Mouse (Mus musculus) intestine, embryonic 15.5 days (tissue): ENCODE data around the gene Esyt2. TPM values are rescaled to one million over a fixed set of nuclear protein-coding genes. Genes with fewer than 3 reads are reported as not detected.
A peak's percentile ranks its signal among the peaks of the same experiment; 100 is the strongest.

Experiments used
- ATAC-seq: fragments of 200-750 bp; cut with Nextera tagmentation; 2 replicates; pipeline ENCODE4 v1.8.0; 2017; ENCODE audit warnings: moderate TSS enrichment, moderate library complexity
- H3K27ac ChIP-seq: fragments of 300-500 bp; sonication (generic); 2 replicates; pipeline ENCODE4 v1.5.1; 2015; ENCODE audit warnings: mild to moderate bottlenecking, inconsistent platforms
- H3K27me3 ChIP-seq: fragments of 300-500 bp; sonication (generic); replicated peaks from 2 replicates; pipeline ENCODE4 v1.6.1; 2015; ENCODE audit warnings: inconsistent platforms
- H3K36me3 ChIP-seq: fragments of 300-500 bp; sonication (generic); 2 replicates; pipeline ENCODE4 v1.6.1; 2015; ENCODE audit warnings: inconsistent platforms
- H3K4me1 ChIP-seq: fragments of 300-500 bp; sonication (generic); replicated peaks from 2 replicates; pipeline ENCODE4 v1.6.1; 2015; ENCODE audit warnings: inconsistent platforms
- H3K4me2 ChIP-seq: fragments of 300-500 bp; sonication (generic); replicated peaks from 2 replicates; pipeline ENCODE4 v1.6.1; 2015; ENCODE audit warnings: mild to moderate bottlenecking, inconsistent platforms
- H3K4me3 ChIP-seq: fragments of 300-500 bp; sonication (generic); replicated peaks from 2 replicates; pipeline ENCODE4 v1.5.1; 2015; ENCODE audit warnings: inconsistent platforms
- H3K9ac ChIP-seq: fragments of 300-500 bp; sonication (generic); 2 replicates; pipeline ENCODE4 v1.6.1; 2015; ENCODE audit warnings: inconsistent platforms
- H3K9me3 ChIP-seq: fragments of 300-500 bp; sonication (generic); 2 replicates; pipeline ENCODE4 v1.6.1; 2016; ENCODE audit warnings: inconsistent platforms
- WGBS: fragments of 180-500 bp; shearing (Covaris S2); methylation state at CpG from one replicate; pipeline ENCODE4 v1.1.7; 2015; 5-methylcytosine and 5-hydroxymethylcytosine counted together
- polyA plus RNA-seq: library from polyadenylated mRNA; unstranded; fragments of >200 nt; fragmentation: Nextera tagmentation; extraction: Ambion mirVana; gene quantifications from 2 replicates; pipeline ENCODE4 v1.2.1, GENCODE M21; 2015

Gene Esyt2
- polyA plus RNA-seq, 1 experiment from 2014 or later, result 23.6 TPM

DNA sequence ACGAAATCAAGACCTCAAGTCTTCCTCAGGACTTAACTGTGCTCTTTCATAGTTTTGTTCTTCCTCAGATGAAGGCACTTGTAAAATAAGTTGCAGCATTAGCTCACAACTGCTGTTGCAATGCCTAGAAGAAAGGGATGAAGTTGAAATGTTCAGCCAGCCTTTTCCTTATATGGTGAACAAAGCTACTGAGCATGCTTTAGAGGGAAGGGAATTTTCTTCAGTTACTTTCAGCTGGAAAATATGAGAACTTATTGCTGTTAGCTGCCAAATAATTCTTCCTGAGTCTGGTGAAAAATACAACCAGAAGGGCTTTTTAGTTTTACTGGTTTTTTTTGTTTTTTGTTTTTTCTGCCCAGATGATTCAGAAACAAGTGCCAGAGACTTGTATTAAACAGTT, 45.2 kb downstream of the Esyt2 start:
- 56% methylated on average over 1 of the region's 1 CpGs for WGBS
- H3K4me2 ChIP-seq, result no peak overlapping the region
- peak; percentile 59; the same call in 1 of the 2 replicates for ATAC-seq
- H3K36me3 ChIP-seq, result 0 out of 2 replicates have a peak, but pooled peaks cover 5% of the 10 kb centered on the region
- H3K9ac ChIP-seq, result no peak overlapping the region
- no peaks in the 10 kb centered on the region for H3K27me3 ChIP-seq
- H3K4me3 ChIP-seq, result no peak overlapping the region
- H3K27ac ChIP-seq, result peak overlapping the region; percentile 68; the same call in 1 of the 2 replicates
- H3K4me1 ChIP-seq, result no peaks in the 10 kb centered on the region
- no peaks in the 10 kb centered on the region for H3K9me3 ChIP-seq

DNA sequence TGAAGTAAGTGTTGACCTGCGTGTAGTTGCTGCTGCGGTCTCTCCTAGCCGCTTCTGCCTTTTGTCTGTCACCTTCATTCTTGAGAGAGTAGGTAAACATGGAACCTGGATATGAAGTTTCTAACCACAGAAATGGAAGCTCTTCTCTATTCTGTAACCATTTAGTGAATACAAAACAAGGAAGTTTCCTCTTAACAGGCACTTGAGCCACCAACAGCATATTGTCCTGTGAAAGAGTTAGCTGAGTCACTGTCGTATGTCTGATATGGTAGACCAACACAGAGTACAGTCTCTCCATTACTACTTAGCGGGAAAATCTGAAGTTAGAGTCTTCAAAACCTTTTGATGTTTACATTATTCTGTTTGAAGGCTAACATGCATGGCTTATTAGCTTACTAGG, 53.3 kb downstream of the Esyt2 start:
- Histone ChIP-seq H3K36me3 (no peaks in the 10 kb centered on the region), H3K27me3 (no peaks in the 10 kb centered on the region), H3K9ac (no peak overlapping the region), H3K9me3 (no peaks in the 10 kb centered on the region), H3K4me3 (no peak overlapping the region), H3K4me1 (no peaks in the 10 kb centered on the region), H3K27ac (no peak overlapping the region), H3K4me2 (no peak overlapping the region)
- WGBS, result 83% methylated on average over 5 of the region's 5 CpGs
- no peak for ATAC-seq

DNA sequence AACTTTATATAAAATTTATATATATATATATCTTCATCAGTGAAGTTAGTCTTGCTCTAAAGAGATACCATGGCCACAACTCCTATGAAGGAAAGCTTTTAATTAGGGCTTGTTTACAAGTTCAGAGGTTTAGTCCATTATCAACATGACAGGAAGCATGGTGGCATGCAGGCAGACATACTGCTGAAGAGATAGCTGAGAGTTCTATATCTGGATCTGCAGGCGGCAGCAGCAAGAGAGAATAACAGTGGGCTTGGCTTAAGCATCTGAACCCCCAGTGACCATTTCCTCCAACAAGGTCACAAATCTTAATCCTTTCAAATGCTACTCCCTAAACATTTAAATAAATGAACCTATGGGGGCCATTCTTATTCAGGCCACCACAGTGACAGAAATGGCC, 59.2 kb downstream of the Esyt2 start:
- 91% methylated on average over 1 of the region's 1 CpGs for WGBS
- Histone ChIP-seq H3K9me3 (no peaks in the 10 kb centered on the region), H3K4me2 (no peak overlapping the region), H3K4me3 (no peak overlapping the region), H3K27me3 (no peaks in the 10 kb centered on the region), H3K27ac (no peak overlapping the region), H3K9ac (no peak overlapping the region), H3K4me1 (no peaks in the 10 kb centered on the region), H3K36me3 (peaks cover 8% of the 10 kb centered on the region; the same call in 1 of the 2 replicates)
- no peak for ATAC-seq

DNA sequence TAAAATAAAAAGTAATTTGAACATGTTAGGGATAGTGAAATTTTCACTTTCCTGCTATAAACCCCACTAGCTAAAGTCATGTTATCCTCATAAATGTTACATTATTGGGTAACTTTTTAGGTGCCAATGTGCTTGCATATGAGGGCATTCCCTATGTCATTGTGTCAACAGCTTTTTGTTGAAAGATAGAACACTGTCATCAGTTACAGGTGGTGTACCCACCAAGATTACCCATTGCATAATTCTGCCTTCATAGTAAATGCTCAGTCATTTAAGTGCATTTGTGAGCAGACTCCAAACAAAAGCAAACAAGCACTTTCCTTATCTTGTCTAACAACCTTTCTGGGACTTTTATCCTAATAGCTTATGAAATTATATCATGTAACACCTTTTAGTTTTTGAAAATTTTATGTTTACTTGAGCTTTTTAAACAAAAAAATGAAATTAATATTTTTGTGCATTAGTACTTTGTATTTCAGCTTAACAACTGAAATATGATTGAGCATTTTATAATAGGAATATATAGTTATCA, 67.8 kb downstream of the Esyt2 start:
- Histone ChIP-seq H3K4me3 (no peak overlapping the region), H3K36me3 (0 out of 2 replicates have a peak, but pooled peaks cover 4% of the 10 kb centered on the region), H3K4me2 (no peak overlapping the region)

DNA sequence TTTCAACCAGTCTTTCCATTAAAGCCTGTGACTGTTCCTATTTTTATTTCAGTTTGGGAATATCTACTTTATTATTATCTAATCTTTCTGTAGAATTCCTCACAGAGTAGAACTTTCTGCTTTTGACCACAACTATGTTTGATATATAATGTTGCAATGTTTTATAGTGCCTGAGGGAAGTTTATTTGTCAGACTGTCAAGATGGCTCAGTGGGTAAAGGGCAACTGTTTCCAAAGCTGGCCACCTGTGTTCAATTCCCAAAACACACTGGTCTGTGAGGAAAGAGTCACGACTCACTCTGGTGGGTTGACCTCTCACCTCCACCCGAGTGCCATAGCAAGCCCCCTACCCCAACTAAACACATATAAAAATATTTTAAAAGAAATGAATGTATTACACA, 68.4 kb downstream of the Esyt2 start:
- Histone ChIP-seq H3K27ac (no peak overlapping the region), H3K4me3 (no peak overlapping the region), H3K4me1 (no peaks in the 10 kb centered on the region), H3K9me3 (no peaks in the 10 kb centered on the region), H3K9ac (no peak overlapping the region), H3K4me2 (no peak overlapping the region), H3K27me3 (no peaks in the 10 kb centered on the region), H3K36me3 (0 out of 2 replicates have a peak, but pooled peaks cover 4% of the 10 kb centered on the region)
- 77% methylated on average over 2 of the region's 2 CpGs for WGBS
- ATAC-seq, result no peak

More for the DNA sequence above, 67.8 kb downstream of the Esyt2 start:
- Histone ChIP-seq H3K27ac (no peak overlapping the region), H3K9ac (no peak overlapping the region), H3K4me1 (no peaks in the 10 kb centered on the region), H3K9me3 (no peaks in the 10 kb centered on the region), H3K27me3 (no peaks in the 10 kb centered on the region)
- no peak for ATAC-seq

DNA sequence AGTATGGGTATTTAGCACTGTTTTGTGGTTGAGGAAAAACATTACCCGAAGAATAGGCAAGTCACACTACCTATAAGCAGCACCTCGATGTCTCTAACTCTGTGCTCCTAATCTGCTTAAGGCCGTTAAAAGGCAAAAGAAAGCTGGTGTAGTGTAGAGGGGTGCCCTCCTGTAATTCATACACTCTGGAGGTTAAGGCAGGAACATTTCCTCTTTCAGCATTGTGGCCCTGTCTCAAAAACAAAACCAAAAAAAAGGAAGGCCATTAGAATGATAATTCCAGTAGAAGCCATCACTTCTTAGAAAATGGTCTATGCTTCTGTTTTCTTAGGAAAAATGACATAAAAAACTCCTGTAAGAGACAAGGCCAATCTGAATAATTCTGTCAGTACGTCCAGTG, 70.0 kb downstream of the Esyt2 start:
- H3K4me1 ChIP-seq, result no peaks in the 10 kb centered on the region
- no peak for ATAC-seq

DNA sequence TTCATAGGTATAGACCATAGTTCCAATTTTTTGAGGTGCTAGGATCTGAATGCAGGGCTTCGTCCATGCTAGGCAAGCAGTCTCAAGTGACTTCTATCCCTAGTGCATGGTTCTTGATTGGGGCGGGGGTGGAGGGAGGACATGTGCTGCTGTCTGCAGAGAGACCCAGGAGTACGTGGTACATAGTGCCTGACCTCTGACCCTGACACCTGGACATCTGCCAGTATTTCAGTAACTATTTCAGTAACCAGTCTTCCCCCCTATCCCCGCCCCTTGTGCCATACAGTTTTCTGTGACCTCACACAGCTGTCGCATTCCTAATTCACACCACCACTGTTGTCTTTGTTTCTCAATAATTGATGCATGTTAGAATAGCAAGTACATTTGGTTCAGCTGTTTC, 71.4 kb downstream of the Esyt2 start:
- H3K27ac ChIP-seq, result no peak overlapping the region
- no peak for ATAC-seq
- no peak overlapping the region for H3K9ac ChIP-seq
- H3K9me3 ChIP-seq, result no peaks in the 10 kb centered on the region
- H3K4me2 ChIP-seq, result no peak overlapping the region
- no peaks in the 10 kb centered on the region for H3K27me3 ChIP-seq
- 76% methylated on average over 5 of the region's 5 CpGs for WGBS
- H3K36me3 ChIP-seq, result 0 out of 2 replicates have a peak, but pooled peaks cover 4% of the 10 kb centered on the region
- H3K4me3 ChIP-seq, result no peak overlapping the region
- H3K4me1 ChIP-seq, result no peaks in the 10 kb centered on the region

More for the DNA sequence above, 70.0 kb downstream of the Esyt2 start:
- 0 out of 2 replicates have a peak, but pooled peaks cover 4% of the 10 kb centered on the region for H3K36me3 ChIP-seq
- no peaks in the 10 kb centered on the region for H3K27me3 ChIP-seq
- no peaks in the 10 kb centered on the region for H3K9me3 ChIP-seq
- no peak overlapping the region for H3K9ac ChIP-seq
- H3K4me3 ChIP-seq, result no peak overlapping the region
- H3K27ac ChIP-seq, result no peak overlapping the region
- no peak overlapping the region for H3K4me2 ChIP-seq
- WGBS, result 89% methylated on average over 4 of the region's 4 CpGs

DNA sequence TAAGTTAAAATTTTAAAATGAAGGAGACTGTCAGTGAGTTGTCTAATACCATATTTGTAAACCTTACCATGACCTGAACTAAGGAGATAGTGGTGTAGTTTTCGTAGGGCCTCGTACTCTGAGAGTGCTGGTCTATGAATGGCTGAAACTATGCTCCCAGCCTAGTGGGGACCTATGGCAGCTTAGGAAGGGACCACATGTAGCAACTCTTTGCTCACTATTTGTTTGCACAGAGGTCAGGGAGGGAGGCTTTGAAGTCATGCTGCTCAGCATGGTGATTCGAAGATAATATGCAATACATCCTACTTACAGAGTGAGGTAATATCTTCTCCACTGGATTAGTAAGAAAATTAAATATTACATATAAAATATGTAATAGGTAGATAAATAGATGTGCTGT, 73.7 kb downstream of the Esyt2 start:
- no peaks in the 10 kb centered on the region for H3K9me3 ChIP-seq
- ATAC-seq, result no peak

DNA sequence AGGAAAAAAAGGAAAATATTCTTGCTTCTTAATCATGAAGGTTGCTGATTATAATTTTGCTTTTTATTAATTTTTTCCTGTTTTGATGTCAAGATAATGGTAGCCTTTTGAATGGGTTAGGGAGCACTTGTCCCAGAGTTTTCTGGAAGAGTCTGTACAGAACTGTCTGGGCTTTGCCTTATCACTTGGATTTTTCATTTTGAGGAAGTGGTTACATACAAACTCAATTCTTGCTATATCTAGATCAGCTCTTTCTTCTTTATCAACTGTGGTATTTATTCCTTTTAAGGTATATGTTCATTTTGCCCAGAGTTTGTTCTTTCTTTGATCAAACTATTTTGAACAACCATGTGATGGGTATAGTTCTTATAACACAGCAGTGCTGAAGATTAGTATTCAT, 81.1 kb downstream of the Esyt2 start:
- no peak overlapping the region for H3K4me2 ChIP-seq
- H3K9me3 ChIP-seq, result no peaks in the 10 kb centered on the region
- H3K9ac ChIP-seq, result no peak overlapping the region
- no peak for ATAC-seq
- no peak overlapping the region for H3K4me3 ChIP-seq
- no peak overlapping the region for H3K27ac ChIP-seq
- no peaks in the 10 kb centered on the region for H3K4me1 ChIP-seq
- peaks cover 15% of the 10 kb centered on the region; the same call in 1 of the 2 replicates for H3K36me3 ChIP-seq
- H3K27me3 ChIP-seq, result no peaks in the 10 kb centered on the region

More for the DNA sequence above, 73.7 kb downstream of the Esyt2 start:
- Histone ChIP-seq H3K27ac (no peak overlapping the region), H3K36me3 (0 out of 2 replicates have a peak, but pooled peaks cover 5% of the 10 kb centered on the region), H3K4me1 (no peaks in the 10 kb centered on the region), H3K4me3 (no peak overlapping the region), H3K4me2 (no peak overlapping the region), H3K27me3 (no peaks in the 10 kb centered on the region), H3K9ac (no peak overlapping the region)
- WGBS, result 90% methylated on average over 3 of the region's 3 CpGs

DNA sequence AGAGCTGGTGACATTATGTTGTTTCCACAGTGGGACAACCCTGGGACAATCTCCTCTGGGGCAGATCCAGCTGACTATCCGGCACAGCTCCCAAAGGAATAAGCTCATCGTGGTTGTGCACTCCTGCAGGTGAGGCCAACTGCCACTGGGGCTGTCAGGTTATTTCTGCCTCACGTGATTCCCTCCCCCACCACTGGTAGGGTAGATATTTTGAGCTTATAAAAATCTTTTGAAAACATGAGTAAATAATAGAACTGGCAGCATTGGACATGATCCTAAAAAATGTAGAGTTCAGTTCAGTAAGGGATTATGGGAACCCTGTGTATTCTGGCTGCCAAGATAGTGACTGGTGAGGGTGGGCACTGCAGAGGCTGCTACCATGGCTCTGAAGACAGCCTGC, 85.9 kb downstream of the Esyt2 start:
- Histone ChIP-seq H3K9ac (no peak overlapping the region), H3K27me3 (no peaks in the 10 kb centered on the region), H3K4me2 (no peak overlapping the region), H3K4me1 (no peaks in the 10 kb centered on the region), H3K27ac (no peak overlapping the region), H3K4me3 (no peak overlapping the region), H3K9me3 (no peaks in the 10 kb centered on the region), H3K36me3 (peaks cover 10% of the 10 kb centered on the region; the same call in 1 of the 2 replicates)
- ATAC-seq, result no peak
- 83% methylated on average over 3 of the region's 3 CpGs for WGBS

DNA sequence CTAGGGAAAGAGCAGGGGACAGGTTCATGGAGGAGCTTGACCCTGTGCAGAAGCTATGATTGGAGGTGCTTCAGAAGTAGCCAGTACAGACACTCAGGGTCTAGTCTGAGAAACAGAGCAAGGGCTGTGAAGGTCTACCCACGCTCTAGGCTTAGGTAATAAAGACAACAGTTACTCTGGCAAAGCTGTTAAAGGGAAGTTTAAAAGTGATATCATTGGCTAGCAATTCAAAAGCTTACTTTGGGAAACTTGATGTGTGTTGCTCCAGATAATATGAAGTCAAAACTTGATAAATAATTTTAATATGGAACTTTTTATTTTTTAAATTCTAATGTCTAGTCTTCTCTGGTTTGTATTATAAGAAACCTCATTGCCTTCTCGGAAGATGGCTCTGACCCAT, 86.3 kb downstream of the Esyt2 start:
- WGBS, result 83% methylated on average over 2 of the region's 2 CpGs
- no peak overlapping the region for H3K4me2 ChIP-seq
- peaks cover 10% of the 10 kb centered on the region; the same call in 1 of the 2 replicates for H3K36me3 ChIP-seq
- H3K9ac ChIP-seq, result no peak overlapping the region
- ATAC-seq, result no peak
- H3K27me3 ChIP-seq, result no peaks in the 10 kb centered on the region
- no peak overlapping the region for H3K27ac ChIP-seq
- no peaks in the 10 kb centered on the region for H3K4me1 ChIP-seq
- H3K9me3 ChIP-seq, result no peaks in the 10 kb centered on the region
- H3K4me3 ChIP-seq, result no peak overlapping the region

DNA sequence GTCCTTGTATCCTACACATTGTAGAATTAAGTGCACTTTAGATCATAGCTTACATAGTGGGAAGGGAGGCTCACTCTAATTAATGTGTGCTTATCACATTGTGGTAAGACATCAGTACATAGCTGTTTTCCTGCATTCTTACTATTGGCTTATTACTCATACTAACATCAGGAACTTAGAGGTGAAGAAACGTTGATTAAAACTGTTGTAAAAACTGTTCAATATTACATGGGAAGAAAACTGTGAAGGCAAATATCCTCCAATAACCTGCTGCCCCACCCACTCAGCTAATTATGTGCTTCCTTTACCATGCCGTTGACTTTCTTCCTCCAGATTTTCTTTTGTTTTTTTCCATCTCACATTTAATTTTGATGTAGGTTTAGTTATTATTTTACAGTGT, 87.9 kb downstream of the Esyt2 start:
- Histone ChIP-seq H3K36me3 (peaks cover 10% of the 10 kb centered on the region; the same call in 1 of the 2 replicates), H3K27ac (no peak overlapping the region), H3K4me3 (no peak overlapping the region), H3K4me2 (no peak overlapping the region), H3K4me1 (no peaks in the 10 kb centered on the region), H3K9me3 (no peaks in the 10 kb centered on the region), H3K9ac (no peak overlapping the region), H3K27me3 (no peaks in the 10 kb centered on the region)
- 82% methylated on average over 2 of the region's 2 CpGs for WGBS
- no peak for ATAC-seq

DNA sequence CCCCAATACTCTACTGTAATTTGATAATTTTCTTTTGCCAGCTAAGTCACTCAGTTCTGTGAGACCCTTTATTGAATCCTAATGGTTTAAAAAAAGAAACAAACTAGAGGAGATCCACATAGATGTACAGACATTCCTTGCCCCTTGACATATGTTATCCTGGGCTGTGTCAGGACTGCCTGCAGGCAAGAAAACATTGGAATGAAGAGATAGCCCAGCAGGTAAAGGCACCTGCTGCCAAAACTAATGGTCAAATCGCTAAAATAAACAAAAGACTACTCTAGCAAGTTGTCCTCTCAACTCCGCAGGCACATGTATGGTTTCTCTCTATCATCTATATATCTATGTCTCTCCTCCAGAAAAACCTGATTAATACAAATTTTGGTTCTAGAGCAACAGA, 102.1 kb downstream of the Esyt2 start:
- WGBS, result 74% methylated on average over 2 of the region's 2 CpGs
- ATAC-seq, result no peak

More for the DNA sequence above, 102.1 kb downstream of the Esyt2 start:
- H3K9me3 ChIP-seq, result no peaks in the 10 kb centered on the region
- no peak overlapping the region for H3K4me3 ChIP-seq
- H3K4me1 ChIP-seq, result no peaks in the 10 kb centered on the region
- no peak overlapping the region for H3K9ac ChIP-seq
- no peak overlapping the region for H3K27ac ChIP-seq
- H3K27me3 ChIP-seq, result no peaks in the 10 kb centered on the region
- H3K36me3 ChIP-seq, result no peaks in the 10 kb centered on the region
- no peak overlapping the region for H3K4me2 ChIP-seq
